Mouse (Mus musculus) embryonic facial prominence, embryonic 13.5 days (tissue): Measurements from ENCODE around the gene Tardbp. TPM values are rescaled to one million over a fixed set of nuclear protein-coding genes. Genes with fewer than 3 reads are reported as not detected.

Experiments used
- ATAC-seq: fragments of 200-750 bp; cut with Nextera tagmentation; 2 replicates; pipeline ENCODE4 v1.8.0; 2017; ENCODE audit warnings: low read depth; ENCODE audit not compliant: insufficient number of reproducible peaks, insufficient read depth, low FRiP score, low TSS enrichment
- H3K27ac ChIP-seq: fragments of 300-500 bp; sonication (generic); 2 replicates; pipeline ENCODE4 v1.5.1; 2015; ENCODE audit warnings: moderate library complexity, mild to moderate bottlenecking, inconsistent platforms
- H3K27me3 ChIP-seq: fragments of 300-500 bp; sonication (generic); 2 replicates; pipeline ENCODE4 v1.6.1; 2015; ENCODE audit warnings: mild to moderate bottlenecking, inconsistent platforms
- H3K36me3 ChIP-seq: fragments of 300-500 bp; sonication (generic); 2 replicates; pipeline ENCODE4 v1.6.1; 2015; ENCODE audit warnings: mild to moderate bottlenecking, inconsistent platforms
- H3K4me1 ChIP-seq: fragments of 300-500 bp; sonication (generic); 2 replicates; pipeline ENCODE4 v1.6.1; 2015; ENCODE audit warnings: inconsistent platforms
- H3K4me2 ChIP-seq: fragments of 300-500 bp; sonication (generic); 2 replicates; pipeline ENCODE4 v1.6.1; 2015; ENCODE audit warnings: moderate library complexity, mild to moderate bottlenecking, inconsistent platforms
- H3K4me3 ChIP-seq: fragments of 300-500 bp; sonication (generic); 2 replicates; pipeline ENCODE4 v1.5.1; 2015; ENCODE audit warnings: mild to moderate bottlenecking, inconsistent platforms
- H3K9ac ChIP-seq: fragments of 300-500 bp; sonication (generic); 2 replicates; pipeline ENCODE4 v1.6.1; 2015; ENCODE audit warnings: mild to moderate bottlenecking, inconsistent platforms
- H3K9me3 ChIP-seq: fragments of 300-500 bp; sonication (generic); 2 replicates; pipeline ENCODE4 v1.6.1; 2016; ENCODE audit warnings: inconsistent platforms
- WGBS: fragments of 180-500 bp; shearing (Covaris S2); methylation state at CpG from one replicate; pipeline ENCODE4 v1.1.7; 2015; ENCODE audit warnings: mixed read lengths; 5-methylcytosine and 5-hydroxymethylcytosine counted together
- polyA plus RNA-seq: library from polyadenylated mRNA; unstranded; fragments of >200 nt; fragmentation: Nextera tagmentation; extraction: Ambion mirVana; gene quantifications from 2 replicates; pipeline ENCODE4 v1.2.1, GENCODE M21; 2015

Tardbp gene
- polyA plus RNA-seq, 1 experiment from 2014 or later, result 371 TPM

DNA sequence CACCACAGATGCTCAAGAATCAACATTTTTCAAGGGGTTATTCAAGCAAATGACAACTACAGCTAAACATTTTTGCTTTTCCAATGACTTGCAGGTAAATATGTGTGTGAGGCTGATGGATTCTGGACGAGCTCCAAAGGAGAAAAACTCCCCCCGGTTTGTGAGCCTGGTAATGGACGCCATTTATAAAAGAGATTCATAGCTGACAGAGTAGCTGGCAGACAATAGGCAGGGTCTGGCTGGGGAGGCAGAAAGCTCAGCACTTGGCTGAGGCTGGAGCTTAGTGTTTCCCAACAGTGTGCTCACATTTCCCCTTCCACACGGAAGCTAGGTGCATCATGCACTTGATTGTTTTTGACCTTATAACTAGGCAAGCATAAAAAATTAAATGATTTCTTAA is 14.3 kb downstream of the Tardbp start:
- Histone ChIP-seq H3K4me2 (no peak overlapping the region), H3K27ac (no peak overlapping the region), H3K4me3 (no peak overlapping the region), H3K4me1 (peaks cover 4% of the 10 kb centered on the region; the same call in 1 of the 2 replicates), H3K9ac (no peak overlapping the region), H3K36me3 (peaks cover 63% of the 10 kb centered on the region), H3K9me3 (no peaks in the 10 kb centered on the region), H3K27me3 (no peaks in the 10 kb centered on the region)
- ATAC-seq, result no peak
- WGBS, result 80% methylated on average over 4 of the region's 4 CpGs

- Histone ChIP-seq H3K27ac (no peak overlapping the region), H3K4me2 (no peak overlapping the region), H3K9ac (no peak overlapping the region), H3K4me1 (peaks cover 4% of the 10 kb centered on the region; the same call in 1 of the 2 replicates), H3K9me3 (no peaks in the 10 kb centered on the region), H3K27me3 (no peaks in the 10 kb centered on the region), H3K4me3 (no peak overlapping the region), H3K36me3 (peaks cover 52% of the 10 kb centered on the region)
- no peak for ATAC-seq
- WGBS, result 75% methylated on average over 5 of the region's 5 CpGs
Observed at GRCm38 (mm10) chr4:148610631-148611364, 16.0 kb downstream of the Tardbp start.

DNA sequence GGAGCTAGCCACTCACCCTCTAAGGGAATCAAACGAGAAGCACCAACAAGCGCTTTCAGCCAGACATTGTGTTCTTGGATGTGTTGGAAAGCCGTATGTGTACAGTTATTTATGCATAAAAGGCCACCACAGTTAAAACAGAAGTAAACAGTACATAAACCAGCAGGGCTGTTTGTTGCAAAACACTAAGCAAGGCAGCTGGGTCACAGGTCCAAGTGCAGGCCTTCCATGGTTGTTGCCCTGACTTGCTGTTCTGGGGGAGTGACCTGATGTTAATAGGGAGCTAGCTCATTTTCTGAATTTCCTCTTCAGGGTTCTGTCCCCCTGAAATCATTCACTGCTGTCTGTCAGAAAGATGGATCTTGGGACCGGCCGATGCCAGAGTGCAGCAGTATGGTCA is 17.0 kb downstream of the Tardbp start:
- 87% methylated on average over 5 of the region's 5 CpGs for WGBS
- Histone ChIP-seq H3K36me3 (peaks cover 42% of the 10 kb centered on the region), H3K4me1 (peaks cover 4% of the 10 kb centered on the region; the same call in 1 of the 2 replicates), H3K27me3 (no peaks in the 10 kb centered on the region), H3K4me3 (no peak overlapping the region), H3K9ac (no peak overlapping the region), H3K9me3 (no peaks in the 10 kb centered on the region), H3K4me2 (no peak overlapping the region), H3K27ac (no peak overlapping the region)
- no peak for ATAC-seq

GRCm38 (mm10) chr4:148607758-148608157 is 19.1 kb downstream of the Tardbp start:
- peaks cover 27% of the 10 kb centered on the region for H3K36me3 ChIP-seq
- no peaks in the 10 kb centered on the region for H3K9me3 ChIP-seq
- no peaks in the 10 kb centered on the region for H3K4me1 ChIP-seq
- no peak overlapping the region for H3K4me2 ChIP-seq
- H3K27me3 ChIP-seq, result no peaks in the 10 kb centered on the region
- H3K27ac ChIP-seq, result 0 out of 2 replicates have a peak overlapping the region, but pooled peaks have one; percentile 7
- no peak for ATAC-seq
- no peak overlapping the region for H3K4me3 ChIP-seq
- H3K9ac ChIP-seq, result no peak overlapping the region
- WGBS, result 30% methylated on average over 5 of the region's 5 CpGs

GRCm38 (mm10) chr4:148604541-148605165 is 22.2 kb downstream of the Tardbp start:
- WGBS, result 76% methylated on average over 3 of the region's 3 CpGs
- H3K36me3 ChIP-seq, result peaks cover 6% of the 10 kb centered on the region; the same call in 1 of the 2 replicates
- ATAC-seq, result no peak
- H3K4me1 ChIP-seq, result no peaks in the 10 kb centered on the region
- H3K27me3 ChIP-seq, result no peaks in the 10 kb centered on the region
- H3K4me2 ChIP-seq, result no peak overlapping the region
- peak overlapping the region; percentile 72; the same call in 1 of the 2 replicates for H3K27ac ChIP-seq
- no peak overlapping the region for H3K4me3 ChIP-seq
- no peaks in the 10 kb centered on the region for H3K9me3 ChIP-seq
- H3K9ac ChIP-seq, result no peak overlapping the region

DNA sequence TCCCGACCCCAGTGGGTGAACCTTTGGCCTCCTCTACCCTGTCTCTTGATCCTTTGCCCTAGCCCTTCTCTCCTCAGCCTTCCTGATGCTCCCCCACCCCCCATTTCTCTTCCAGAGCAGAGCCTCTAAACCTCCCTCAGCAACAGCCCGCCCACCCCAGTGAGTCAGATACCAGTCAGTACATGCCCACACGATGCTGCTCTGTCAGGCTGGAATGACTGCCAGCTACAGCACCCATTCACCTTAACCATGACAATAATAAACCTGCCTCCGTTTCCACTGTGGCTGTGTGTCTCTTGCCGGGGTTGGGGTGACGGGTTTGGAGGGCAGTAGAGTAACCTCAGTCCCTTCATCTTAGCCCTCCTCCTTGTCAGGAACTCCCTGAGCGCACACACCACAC is 22.7 kb downstream of the Tardbp start:
- ATAC-seq, result no peak
- Histone ChIP-seq H3K4me2 (no peak overlapping the region), H3K4me3 (no peak overlapping the region), H3K4me1 (no peaks in the 10 kb centered on the region), H3K27ac (peak overlapping the region; percentile 72; the same call in 1 of the 2 replicates), H3K9ac (no peak overlapping the region), H3K36me3 (peaks cover 10% of the 10 kb centered on the region), H3K9me3 (no peaks in the 10 kb centered on the region), H3K27me3 (no peaks in the 10 kb centered on the region)
- WGBS, result 67% methylated on average over 7 of the region's 7 CpGs

DNA sequence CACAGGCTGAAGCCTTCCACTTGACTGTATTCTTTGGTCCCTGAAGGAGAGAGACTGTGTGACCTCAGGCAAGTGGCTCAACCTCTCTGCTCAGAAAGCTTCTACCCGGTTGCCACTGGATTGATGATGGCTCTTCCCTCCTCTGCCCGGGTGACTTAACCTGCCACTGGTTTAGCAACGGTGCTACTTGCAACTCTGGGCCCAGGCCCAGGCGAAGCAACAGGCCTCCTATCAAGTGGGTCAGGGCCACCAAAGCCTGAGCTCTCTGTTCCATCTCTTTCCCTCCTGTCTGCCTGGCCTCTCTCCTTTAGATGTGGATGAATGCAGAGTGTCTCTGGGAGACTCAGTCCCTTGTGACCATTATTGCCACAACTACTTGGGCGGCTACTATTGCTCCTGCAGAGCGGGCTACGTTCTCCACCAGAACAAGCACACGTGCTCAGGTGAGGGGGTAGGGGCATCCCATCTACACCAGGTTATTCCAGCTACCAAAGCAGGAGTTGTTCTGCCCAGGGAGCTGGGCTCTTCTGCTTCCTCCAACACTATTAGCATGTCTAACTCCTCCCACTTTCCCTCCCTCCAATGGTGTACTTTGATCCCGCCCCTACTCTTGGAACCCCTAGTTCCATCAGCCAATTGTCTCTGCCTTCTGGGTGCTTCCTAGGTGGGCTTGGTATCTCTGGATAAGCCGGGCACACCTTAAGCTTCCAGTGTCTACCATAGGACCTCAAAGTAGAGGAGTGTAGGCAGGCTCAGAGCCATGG is 23.3 kb downstream of the Tardbp start:
- no peak for ATAC-seq
- H3K27me3 ChIP-seq, result no peaks in the 10 kb centered on the region
- H3K36me3 ChIP-seq, result peaks cover 16% of the 10 kb centered on the region
- WGBS, result 71% methylated on average over 10 of the region's 10 CpGs
- H3K4me2 ChIP-seq, result no peak overlapping the region
- peak overlapping the region; percentile 34; the same call in 1 of the 2 replicates for H3K27ac ChIP-seq
- no peak overlapping the region for H3K4me3 ChIP-seq
- no peaks in the 10 kb centered on the region for H3K4me1 ChIP-seq
- H3K9me3 ChIP-seq, result no peaks in the 10 kb centered on the region
- H3K9ac ChIP-seq, result no peak overlapping the region

DNA sequence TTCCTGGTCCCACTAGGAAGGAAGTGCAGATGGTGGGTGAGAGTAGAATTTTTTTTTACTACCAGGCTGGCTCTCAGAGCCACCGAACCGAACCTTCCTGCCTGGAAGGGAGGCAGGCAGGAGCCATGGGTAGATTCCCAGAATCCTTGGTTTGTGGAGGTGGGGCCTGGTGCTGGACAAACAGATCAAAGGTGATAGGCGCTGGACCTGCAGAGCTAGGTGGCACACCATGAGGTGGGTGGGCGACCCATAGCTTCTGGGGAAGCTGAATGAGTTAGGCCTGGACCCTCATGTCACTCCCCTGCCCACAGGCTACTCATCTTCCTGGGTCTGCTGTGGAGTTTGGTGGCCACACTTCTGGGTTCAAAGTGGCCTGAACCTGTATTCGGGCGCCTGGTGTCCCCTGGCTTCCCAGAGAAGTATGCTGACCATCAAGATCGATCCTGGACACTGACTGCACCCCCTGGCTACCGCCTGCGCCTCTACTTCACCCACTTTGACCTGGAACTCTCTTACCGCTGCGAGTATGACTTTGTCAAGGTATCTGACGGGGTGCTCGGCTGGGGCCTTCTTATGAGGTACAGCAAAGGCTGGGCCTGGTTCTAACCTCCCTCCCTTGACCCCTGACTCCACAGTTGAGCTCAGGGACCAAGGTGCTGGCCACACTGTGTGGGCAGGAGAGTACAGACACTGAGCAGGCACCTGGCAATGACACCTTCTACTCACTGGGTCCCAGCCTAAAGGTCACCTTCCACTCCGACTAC is 24.3 kb downstream of the Tardbp start, which contains the start of gene Masp2:
Gene Masp2 (plus strand): TSS at position 198 of the 764 bp plus-strand sequence.
- H3K27ac ChIP-seq, result no peak within 1 kb of the TSS
- H3K36me3 ChIP-seq, result peaks cover 26% of the 10 kb centered on the region
- ATAC-seq, result no peak
- no peak within 1 kb of the TSS for H3K4me2 ChIP-seq
- H3K27me3 ChIP-seq, result no peaks in the 10 kb centered on the region
- no peak within 1 kb of the TSS for H3K9ac ChIP-seq
- H3K4me1 ChIP-seq, result no peaks in the 10 kb centered on the region
- no peak within 1 kb of the TSS for H3K4me3 ChIP-seq
- WGBS, result 90% methylated on average over 14 of the region's 14 CpGs
- H3K9me3 ChIP-seq, result no peaks in the 10 kb centered on the region

GRCm38 (mm10) chr4:148601871-148602270 is 24.9 kb downstream of the Tardbp start:
- Histone ChIP-seq H3K9me3 (no peaks in the 10 kb centered on the region), H3K27me3 (no peaks in the 10 kb centered on the region), H3K4me2 (no peak overlapping the region), H3K4me3 (no peak overlapping the region), H3K9ac (no peak overlapping the region), H3K4me1 (no peaks in the 10 kb centered on the region), H3K36me3 (peaks cover 26% of the 10 kb centered on the region), H3K27ac (no peak overlapping the region)
- ATAC-seq, result no peak
- 83% methylated on average over 4 of the region's 4 CpGs for whole genome bisulfite sequencing

GRCm38 (mm10) chr4:148600316-148600715 is 26.5 kb downstream of the Tardbp start:
- Histone ChIP-seq H3K9ac (no peak overlapping the region), H3K27ac (no peak overlapping the region), H3K9me3 (no peaks in the 10 kb centered on the region), H3K4me2 (no peak overlapping the region), H3K4me3 (no peak overlapping the region), H3K4me1 (no peaks in the 10 kb centered on the region), H3K36me3 (peaks cover 41% of the 10 kb centered on the region), H3K27me3 (no peaks in the 10 kb centered on the region)
- WGBS, result 85% methylated on average over 4 of the region's 4 CpGs
- no peak for ATAC-seq

DNA sequence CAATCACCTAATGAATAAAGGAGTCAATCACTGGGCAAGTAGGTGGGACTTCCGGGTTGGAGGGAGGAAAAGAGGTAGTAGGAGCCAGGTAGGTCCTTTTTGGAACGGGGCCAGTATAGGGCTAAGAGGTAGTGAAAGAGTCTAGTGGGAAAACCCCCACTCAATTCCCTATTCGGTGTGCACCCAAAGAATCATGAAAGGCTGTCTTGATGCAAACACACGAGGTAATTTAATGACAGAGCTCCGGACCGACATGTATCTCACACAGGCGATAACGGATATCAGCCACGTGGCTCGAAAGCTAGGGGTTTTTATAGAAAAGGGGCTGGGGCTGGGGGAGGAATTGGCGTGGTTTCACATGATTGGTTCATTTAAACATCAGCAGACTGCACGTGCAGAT is 28.0 kb downstream of the Tardbp start:
- Histone ChIP-seq H3K27me3 (no peaks in the 10 kb centered on the region), H3K36me3 (peaks cover 56% of the 10 kb centered on the region), H3K9ac (no peak overlapping the region), H3K9me3 (no peaks in the 10 kb centered on the region), H3K4me3 (no peak overlapping the region), H3K4me2 (no peak overlapping the region), H3K4me1 (no peaks in the 10 kb centered on the region), H3K27ac (no peak overlapping the region)
- no peak for ATAC-seq
- WGBS, result 91% methylated on average over 12 of the region's 12 CpGs
